Mouse (Mus musculus): ENCODE measurements around the gene Ankrd37. TPM values are rescaled to one million over a fixed set of nuclear protein-coding genes. Genes with fewer than 3 reads are reported as not detected.

Ankrd37 gene
- total RNA-seq (2021) = 1 to 10 TPM; 1.2 to 1.5 TPM
- long read RNA-seq, experiment 1 = 0 reads
- long read RNA-seq, experiment 2, partial matches to known transcripts = 0 of 1 reads
- long read RNA-seq, experiment 2, other reads (novel, unspliced or antisense) = 0 of 1 reads

DNA sequence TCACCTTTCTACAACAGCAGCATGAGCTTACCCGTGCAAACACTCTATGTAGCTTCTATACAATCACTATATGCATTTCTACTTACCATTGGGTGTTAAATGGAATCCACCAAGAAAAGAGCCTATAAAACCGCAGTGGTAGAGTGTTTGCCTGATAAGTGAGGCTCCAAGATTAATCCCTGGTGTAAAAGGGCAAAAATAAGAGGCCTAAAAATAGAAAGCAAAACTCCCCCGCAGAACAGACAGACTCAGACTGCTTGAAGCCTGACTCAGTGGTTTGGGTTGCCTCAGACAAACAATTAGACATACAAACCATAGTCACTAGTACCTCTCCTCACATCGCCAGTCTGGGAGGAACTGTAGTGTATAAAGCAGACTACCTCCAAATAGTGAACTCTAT is at the start of gene Ankrd37:
Ankrd37 (minus strand) TSS at position 112 of the 400 bp plus-strand sequence.
- no peak for DNase-seq (ENCODE audit: low spot score in 2 of 2)

- DNase-seq (ENCODE audit: low spot score in 2 of 2) = no peak
Observed at GRCm38 (mm10) chr8:46040260-46040659, 34.8 kb upstream of the Ankrd37 start.

DNA sequence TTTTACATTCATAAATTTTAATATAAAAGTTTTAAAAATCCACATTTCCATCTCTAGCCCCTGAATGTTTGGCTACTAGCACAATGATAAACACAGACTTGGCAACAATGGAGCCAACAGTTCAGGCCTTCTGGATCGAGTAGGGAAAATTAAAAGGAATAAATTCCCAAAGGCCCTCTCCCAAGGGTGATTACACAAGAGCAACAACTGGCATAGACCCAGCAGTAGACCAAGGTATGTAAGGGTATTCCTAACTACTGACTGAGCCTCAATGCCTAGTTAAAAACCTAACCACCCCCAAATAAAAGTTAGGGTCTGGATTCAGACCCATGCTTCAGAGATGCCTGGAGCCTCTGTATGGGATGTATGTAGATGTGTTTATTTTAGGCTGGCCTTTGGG is 34.2 kb upstream of the Ankrd37 start:
- no peak for DNase-seq (ENCODE audit: low spot score in 2 of 2)

DNA sequence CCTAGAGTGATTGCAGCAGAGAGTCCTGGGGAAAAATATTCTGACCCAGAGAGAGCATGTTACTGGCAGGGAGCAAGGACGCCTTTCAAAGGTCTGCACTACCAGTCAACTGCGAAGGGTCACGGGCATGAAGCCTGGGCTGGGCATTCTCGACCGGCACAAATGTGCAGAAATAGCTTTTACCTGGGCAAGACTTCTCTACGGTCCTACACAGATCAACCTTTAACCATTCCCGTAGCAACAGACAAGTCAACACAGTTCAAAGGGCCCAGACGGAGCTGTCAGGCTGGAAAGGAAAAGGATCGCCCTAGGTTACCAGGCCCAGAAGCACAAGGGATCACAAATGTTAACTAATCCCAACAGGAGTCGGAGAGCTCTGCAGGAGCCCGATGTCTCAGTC is 30.7 kb upstream of the Ankrd37 start:
- no peak for DNase-seq (ENCODE audit: low spot score in 2 of 2)

DNA sequence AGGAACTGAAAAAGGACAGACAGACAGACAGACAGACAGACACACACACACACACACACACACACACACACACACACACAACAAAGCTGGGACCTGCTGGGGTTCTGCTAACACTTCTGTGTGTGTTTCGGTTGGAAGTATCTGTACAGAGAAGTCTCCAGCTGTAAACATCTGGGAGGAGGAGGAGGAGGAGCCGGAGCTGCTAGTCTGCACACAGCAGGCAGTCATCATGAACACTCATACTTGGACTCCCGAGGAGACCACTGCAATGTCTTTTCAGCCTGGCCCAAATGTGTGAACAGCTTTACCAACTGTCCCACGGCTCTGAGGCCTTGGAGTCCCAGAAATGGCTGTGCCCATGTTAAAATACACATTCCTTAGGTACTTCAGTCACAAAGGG is 18.9 kb upstream of the Ankrd37 start:
- no peak for DNase-seq (ENCODE audit: low spot score in 2 of 2)

DNA sequence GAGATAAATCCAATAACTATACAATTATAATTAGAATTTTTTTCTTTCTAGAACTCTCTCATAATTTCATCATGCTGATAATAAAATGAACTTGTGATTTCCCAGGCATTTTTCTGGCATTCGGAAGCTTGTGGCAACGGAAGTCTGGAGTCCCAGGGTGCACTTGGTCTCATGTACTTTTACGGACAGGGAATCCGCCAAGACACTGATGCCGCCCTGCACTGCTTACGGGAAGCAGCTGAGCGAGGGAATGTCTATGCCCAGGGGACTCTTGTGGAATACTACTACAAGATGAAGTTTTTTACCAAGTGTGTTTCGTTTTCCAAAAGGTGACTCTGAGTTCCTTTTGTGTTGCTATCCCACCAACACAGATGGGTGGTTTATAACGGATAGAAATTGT is 17.3 kb upstream of the Ankrd37 start:
- DNase-seq (ENCODE audit: low spot score in 2 of 2) = no peak

GRCm38 (mm10) chr8:46022203-46022602 is 16.7 kb upstream of the Ankrd37 start:
- no peak for DNase-seq (ENCODE audit: low spot score in 2 of 2)

GRCm38 (mm10) chr8:46010746-46011680 is 5.5 kb upstream of the Ankrd37 start:
- no peak for DNase-seq (ENCODE audit: low spot score in 2 of 2)

GRCm38 (mm10) chr8:46010306-46010705 is 4.8 kb upstream of the Ankrd37 start:
- DNase-seq (ENCODE audit: low spot score in 2 of 2) = no peak

DNA sequence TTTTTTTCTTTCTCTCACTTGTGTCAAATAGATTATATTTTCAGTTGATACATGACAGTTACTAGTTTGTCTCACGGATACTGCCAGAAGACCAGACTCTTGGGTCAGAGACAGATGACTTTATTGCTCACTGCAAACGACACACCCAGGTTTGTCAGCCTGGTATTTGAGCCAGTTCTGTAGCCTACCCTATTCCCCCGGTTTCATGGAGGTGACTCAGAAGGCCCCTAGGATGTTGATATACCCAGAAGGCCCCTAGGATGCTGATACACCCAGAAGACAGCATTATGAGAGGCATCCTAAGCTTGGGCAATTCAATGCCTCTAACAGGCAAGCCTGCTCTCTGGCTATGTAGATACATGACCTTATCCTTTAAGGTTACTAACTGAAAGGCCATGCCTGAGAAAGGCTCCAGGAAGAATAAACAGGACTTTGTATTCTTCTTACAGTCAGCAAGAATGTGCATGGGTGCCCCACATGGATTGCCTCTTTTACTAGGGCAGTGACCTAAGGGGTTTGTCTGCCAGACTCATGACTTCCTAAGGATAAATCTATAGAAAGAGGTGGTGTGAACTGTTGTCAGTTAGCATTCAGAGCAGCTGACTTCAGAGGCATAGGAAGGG is 1.7 kb upstream of the Ankrd37 start:
- no peak for DNase-seq (ENCODE audit: low spot score in 2 of 2)

GRCm38 (mm10) chr8:45999784-46000705 is 5.5 kb downstream of the Ankrd37 start:
- peak; percentile 99 for DNase-seq (ENCODE audit: low spot score in 2 of 2)

DNA sequence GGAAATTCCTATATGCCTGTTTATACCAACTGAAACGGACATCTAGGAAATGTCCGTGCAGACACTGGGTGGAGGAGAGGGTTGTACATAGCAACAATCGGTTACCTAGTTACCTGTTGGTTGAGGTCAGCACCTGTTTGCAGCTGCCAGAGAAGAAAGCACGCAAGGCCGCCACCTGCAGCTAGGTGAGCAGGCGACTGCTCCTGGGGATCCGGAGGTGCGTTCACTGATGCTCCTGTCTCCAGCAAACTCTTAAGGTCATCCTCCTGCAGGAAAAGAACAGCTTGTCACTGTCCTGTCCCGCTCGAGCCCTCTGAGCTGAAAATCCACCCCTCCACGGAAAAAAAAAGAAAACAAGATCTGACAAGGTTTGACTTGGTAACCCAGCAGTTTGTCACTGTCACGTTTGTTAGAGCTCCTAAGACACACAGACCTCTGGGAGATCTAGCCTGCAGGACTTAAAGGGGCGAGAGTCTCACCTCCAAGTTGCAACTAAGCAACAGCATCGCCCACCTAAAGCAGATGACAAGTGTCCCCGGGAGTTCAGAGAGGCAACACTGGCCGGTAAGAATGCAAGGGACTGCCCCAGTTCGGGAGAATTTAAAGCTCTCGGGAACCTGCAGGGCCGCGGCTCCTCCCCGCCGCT is 6.2 kb downstream of the Ankrd37 start, which contains the start of gene Lrp2bp:
Lrp2bp (plus strand) TSS at position 166 of the 646 bp plus-strand sequence.
- DNase-seq (ENCODE audit: low spot score in 2 of 2) = peak in 1 of 2 experiments; percentile 26

DNA sequence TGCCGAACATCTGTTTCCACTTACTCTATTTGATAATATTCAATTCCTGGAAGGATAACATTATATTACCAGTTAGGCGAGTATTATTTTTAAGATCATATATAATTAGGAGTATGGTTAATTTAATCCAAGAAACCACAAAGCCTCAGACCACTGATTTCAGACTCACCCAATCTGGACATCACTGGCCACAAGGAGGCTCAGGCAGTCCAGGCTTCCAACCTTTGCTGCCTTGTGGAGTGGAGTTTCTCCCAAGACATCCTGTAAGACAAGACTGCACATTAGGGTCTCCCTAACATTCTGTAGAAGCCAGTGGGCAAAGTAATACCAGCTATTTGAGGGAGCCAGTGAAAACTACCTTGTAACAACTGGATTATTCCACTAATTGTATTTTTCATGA is 7.3 kb downstream of the Ankrd37 start:
- no peak for DNase-seq (ENCODE audit: low spot score in 2 of 2)

DNA sequence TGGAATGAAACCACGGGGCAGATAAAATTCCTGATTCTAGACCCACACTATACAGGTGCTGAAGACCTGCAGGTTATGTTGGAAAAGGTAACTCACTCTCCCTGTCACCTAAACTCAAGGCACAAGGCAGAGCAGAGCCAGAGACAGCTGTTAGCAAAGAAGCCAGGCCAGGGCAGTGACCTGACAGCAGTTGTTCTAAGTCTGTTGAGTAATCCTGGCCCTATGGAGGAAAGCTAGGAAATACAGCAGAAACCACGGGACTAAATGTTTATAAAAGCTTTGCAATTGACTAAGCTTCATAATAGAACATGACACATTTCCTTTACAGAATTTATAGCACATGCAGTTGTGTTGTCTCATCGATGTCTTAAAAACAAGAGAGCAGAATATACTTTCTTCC is 9.9 kb downstream of the Ankrd37 start:
- no peak for DNase-seq (ENCODE audit: low spot score in 2 of 2)

DNA sequence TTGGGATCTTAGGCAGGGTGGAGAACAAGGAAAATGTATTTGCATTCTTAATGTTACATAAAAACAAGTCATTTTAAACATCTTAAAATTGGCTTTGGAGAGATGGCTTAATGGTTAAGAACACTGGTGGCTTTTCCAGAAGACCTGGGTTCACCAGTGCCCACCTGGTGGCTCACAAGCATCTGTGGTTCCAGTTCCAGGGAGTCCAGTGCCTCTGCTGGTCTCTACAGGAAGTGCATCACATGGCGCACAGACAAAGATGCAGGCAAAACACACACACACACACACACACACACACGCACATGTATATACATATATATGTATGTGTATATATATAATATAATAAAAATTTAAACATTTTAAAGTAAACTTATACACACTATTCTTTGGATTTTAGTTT is 11.4 kb downstream of the Ankrd37 start:
- no peak for DNase-seq (ENCODE audit: low spot score in 2 of 2)

DNA sequence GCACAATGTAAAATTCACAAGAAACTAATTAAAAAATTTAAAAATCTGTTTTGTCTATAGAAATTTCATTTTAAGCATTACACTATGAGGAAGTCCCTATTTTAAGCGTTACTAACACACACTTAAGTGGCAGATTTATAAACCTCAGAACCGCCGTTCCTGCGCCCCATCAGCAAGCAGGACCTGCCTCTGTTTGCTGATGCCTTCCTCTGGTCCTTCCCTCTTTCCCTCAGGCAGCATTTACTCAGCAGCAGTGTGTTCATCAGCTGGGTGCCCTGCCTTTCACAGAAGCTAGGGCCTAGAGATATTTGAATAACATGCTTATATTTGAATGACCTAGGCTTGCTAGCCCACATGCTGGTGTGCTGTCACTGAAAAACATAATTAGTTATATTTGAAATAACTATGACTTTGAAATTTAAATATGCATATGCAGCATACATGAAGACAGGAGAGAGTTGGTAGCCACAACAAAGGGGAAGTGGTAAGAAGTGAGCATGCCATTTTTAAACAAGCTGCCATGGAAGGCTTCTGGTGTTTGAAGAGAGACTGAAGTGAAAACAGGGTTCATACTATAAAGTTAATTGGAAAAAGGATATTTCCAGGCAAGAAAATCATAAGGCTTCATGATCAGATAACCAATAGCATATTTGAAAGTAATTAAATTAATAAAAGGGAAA is 14.7 kb downstream of the Ankrd37 start:
- no peak for DNase-seq (ENCODE audit: low spot score in 2 of 2)

DNA sequence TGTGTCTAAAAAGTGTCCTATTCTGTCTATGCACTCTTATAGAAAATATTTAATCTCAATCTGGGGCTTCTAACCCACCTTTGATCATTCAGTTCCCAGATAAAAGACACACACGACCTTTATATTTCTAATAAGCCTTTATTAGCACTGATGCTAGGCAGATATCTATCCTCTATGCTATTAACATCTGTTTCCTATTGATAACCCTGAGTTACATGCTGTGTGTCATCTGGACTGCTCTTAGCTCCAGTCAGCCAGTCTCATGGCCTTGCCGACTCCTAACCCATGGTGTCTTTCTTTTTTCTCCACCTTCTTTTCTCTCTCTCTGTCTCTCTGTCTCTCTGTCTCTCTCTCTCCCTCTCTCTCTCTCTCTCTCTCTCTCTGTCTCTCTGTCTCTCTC is 17.3 kb downstream of the Ankrd37 start:
- DNase-seq (ENCODE audit: low spot score in 2 of 2) = no peak

GRCm38 (mm10) chr8:45986665-45987064 is 18.8 kb downstream of the Ankrd37 start:
- no peak for DNase-seq (ENCODE audit: low spot score in 2 of 2)

GRCm38 (mm10) chr8:45975837-45976468 is 29.6 kb downstream of the Ankrd37 start:
- peak in 1 of 2 experiments; percentile 12 for DNase-seq (ENCODE audit: low spot score in 2 of 2)
